Mouse (Mus musculus): ENCODE measurements at regions not wholly inside any gene's neighbourhood (a gene's known extent, or its start where the extent isn't known, plus 50 kb on each side); places are given as distances from the start of the nearest gene placed in this dataset.

GRCm38 (mm10) chr8:35156272-35156671 is 609.3 kb upstream of the Gm19410 start:
- TF ChIP-seq CTCF (IDR thresholded peaks at IDR 0.05; ENCODE audit: low read depth), result no peak
- no peak for TF ChIP-seq EP300 (IDR thresholded peaks at IDR 0.05; ENCODE audit: low read depth)
